Mouse (Mus musculus) thymus, adult 18-20 months (tissue): Measurements from ENCODE around the gene 4930544G11Rik.

Experiments
- DNase-seq, 2 experiments: peaks; one replicate each; pipeline ENCODE4 v3.0.0; 2022; ENCODE audit warnings: mixed read lengths in 2 of 2

4930544G11Rik gene

DNA sequence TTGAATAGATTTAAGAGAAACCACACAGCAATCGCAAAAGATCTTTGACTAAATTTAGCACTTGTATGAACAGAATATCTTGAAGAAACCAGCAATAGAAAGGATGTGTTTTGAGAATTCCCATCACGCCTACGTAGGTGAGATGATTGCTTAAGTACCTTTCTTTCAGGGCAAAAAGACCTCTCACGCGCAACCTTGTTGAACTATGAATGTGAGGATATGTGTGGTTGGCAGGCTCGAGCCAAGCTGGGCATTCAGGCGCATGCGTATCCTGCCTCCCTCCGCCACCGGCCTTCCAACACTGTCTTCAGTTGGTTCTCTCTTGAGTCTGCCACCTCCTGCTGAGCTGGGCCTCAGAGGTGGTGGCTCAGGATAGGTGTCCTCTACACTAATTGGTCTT, at the start of gene 4930544G11Rik:
4930544G11Rik (plus strand) TSS at position 301 of the 400 bp plus-strand sequence.
- DNase-seq = no peak

DNA sequence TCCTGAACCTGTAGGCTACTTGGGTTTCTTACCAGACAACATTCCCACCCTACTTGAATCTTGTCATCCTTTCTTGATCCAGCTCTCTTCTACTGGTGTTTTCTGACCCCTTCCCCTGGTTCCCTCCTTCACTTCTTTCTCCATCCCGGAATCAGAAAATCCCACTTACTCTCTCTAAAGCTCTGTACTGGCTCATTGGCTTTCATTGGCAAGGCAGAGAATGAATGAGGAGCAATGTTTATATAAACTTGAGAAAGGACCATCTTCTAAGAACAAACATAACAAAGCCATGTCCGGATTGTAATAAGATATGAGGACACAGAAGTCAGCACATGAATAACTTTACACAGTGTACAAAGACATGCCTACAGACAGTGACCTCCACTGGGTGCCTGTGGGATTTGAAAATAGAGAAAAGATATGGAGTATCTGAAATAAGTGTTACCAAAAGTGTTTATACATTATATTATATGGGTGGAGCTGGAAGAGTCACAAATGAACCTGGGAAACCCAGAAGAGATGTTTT, 45.7 kb upstream of the 4930544G11Rik start:
- DNase-seq = no peak

DNA sequence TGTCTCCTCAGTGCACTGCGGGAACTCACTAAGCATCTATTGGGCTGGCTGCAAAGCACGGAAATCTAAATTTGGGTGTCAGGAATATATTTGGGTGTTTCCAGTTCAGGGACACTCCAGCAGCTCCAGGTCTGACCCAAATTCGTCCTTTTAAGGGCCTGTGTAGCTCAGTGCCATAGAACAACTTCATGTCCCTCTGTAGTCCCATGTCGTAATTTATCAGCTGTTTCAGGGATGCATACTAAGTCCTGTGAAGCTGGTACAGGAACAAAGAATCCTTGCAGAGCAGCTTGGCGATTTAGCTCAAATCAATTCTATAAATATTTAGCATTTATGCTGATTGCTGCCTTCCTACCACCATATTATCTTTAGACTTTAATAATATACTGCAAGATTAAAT, 37.0 kb upstream of the 4930544G11Rik start:
- DNase-seq = no peak

DNA sequence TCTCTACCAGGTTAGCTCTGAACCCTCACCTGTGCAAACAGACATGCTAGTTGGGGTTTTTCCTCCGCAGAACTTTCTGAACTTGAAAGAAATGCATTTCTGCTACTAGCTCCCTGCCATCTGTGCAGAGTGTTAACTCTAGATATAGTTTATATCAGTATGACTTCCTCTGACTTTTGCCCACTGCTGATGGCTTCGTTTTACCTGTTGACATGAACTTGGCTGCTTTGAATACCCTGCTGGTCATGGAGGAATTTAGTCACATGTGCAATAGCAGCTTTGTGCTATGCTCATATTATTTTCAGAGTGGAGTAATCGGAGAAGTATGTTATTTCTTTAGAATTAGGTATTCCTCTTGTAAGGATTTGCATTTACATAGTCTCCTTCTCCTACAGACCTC, 30.7 kb upstream of the 4930544G11Rik start:
- DNase-seq = no peak

DNA sequence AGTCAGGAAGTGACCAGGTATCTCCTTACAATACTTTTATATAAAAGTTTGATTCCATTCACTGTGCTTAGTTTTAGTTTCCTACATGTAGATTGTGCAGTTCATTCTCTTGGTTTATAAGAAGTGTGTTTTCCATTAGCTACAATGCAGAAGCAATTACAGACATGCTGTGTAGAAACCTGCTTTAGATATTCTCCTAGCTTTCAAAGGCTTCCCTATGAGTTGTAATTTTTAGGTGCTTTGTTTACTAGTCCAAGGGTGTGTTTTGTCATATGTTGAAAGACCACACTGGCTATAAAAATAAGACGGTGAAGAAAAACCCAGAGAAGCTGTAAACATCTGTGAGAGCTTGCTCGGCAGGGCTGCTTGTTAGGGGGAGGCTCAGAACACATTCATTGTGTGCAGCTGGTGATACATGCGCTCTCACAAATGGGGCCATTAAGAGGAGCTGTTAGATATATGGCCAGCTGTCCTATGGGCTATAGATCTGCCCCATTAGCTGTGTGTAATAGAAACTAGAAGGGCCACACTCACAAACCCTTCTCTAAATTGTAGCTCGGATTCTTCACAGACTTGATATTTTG, 28.8 kb upstream of the 4930544G11Rik start:
- DNase-seq = no peak

DNA sequence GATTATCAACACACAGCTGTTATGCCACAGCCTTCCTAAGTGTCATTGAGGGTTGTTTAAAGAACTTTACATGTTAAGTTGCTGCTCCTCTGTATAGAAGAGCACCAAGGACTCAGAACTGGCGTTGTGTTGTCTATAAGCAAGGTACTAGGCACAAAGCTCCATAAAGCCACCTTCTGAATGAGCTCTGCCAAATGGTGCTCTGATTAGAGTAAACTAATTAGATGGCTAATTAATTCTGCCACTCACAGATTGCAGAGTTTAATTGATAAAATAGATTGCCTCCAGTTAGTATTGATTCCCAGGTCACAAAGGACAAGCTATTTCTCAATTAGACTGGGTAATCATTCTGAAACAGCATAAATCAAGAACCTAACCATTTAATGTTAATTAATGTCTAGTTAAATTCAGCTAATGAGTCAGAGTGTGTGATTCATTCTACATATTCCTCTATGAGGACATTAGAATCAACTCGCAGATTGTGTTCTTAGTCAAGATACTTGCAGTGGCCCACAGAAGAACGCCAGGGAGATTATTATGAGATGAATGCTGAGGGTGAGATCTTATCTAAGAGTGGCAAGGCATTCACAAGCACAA, 26.6 kb upstream of the 4930544G11Rik start:
- no peak for DNase-seq

DNA sequence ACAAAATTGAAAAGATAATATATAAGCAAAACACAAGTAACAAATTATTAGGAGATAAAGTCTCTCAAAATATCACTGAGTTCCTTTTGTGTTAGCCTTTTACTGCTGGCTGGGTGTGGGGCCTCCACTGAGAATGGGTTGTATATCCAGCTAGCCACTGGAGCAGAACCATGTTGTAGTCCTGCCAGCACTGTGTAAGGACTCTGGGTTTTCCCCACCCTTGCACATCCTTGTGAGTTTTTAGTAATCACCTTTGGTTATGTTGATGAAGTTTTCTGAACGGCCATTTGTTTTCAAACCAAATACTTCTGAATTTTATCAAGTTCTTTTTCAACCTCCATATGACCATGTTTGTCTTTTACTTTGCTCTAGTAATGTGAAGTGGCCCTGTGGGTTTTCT, 21.9 kb upstream of the 4930544G11Rik start:
- DNase-seq = no peak

DNA sequence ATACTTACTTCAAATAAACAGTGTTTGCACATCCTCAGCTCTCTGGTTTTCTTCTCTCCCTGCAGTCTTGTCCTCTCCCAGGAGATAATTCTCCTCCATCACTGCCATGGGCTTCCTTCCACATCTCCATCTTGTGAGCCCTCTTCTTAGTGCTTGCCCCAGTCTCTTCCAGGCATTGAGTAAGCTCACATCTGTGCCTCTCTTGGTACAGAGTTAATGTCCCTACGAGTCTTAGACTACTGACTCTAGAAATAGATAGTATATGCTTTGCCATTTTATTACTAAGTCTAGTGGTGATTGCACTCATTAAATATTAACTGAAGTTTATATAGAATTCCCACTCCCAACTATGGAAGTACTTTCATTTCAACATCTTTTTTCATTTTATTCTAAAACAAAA, 19.6 kb upstream of the 4930544G11Rik start:
- DNase-seq = no peak

DNA sequence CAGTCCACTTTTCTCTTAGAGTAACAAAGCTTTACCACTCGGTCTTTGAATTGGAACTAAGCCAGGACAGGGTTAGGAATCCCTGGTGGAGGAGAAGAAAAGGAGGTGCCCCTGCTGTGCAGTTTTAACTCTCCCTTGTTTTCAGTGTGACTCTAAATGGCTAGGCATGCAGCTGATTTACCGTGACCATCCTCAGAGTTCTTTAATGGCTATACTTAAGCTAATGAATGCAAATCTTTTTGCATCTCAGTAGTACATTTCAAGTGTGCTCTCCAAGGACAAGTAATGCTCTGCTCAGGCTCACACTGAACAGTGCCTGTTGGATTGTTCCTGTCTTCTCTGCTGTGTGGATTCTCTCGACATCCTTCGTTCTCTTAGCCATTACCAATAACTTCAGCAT, 19.2 kb upstream of the 4930544G11Rik start:
- DNase-seq = no peak

DNA sequence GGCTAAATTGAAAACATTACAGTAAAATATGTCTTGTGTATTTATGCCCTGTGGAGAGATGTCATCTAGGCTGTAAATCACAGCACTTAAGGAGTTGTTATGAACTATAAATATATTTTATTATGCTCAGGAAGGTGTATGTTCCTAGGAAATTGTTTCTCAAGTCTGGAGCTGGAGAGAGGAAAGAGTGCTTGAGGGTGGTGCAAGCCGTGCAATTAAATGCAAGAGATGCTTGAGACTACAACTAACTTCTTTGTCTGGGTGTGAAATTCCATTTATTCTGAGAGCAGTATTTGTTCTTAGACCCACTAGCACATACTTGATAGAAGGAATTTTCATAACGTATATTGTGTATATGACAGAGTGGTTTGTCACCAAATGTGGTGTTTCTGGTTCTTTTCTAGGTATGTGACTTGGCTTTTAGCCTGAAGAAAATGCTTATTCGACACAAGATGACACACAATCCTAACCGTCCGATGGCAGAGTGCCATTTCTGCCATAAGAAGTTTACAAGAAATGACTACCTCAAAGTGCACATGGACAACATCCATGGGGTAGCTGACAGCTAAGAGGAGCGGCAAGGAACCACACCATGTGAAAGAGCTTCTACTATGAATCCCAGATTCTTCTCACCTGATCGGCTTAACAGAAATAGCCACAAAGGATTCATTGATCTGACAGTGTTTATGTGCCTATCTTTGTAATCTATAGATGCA, 16.7 kb upstream of the 4930544G11Rik start:
- no peak for DNase-seq

DNA sequence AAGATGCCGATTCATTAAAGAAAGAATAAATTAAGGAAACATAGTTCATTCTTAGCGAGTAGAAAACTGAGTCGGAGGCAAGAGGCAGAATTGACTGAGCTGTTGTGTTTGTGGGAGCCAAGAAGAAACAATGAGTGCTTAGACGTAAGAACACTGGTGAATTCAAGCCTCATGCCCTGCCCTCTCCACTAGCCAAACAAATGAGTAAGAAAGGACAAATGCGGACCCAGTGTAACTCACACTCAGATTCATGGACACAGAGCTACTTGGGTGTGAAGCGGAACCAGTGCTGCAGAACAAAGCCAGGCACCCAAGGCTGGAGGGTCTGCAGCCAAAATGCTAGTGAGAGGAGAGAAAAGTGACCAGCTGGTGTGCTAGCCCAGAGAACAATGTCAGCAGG, 1.9 kb upstream of the 4930544G11Rik start:
- DNase-seq = no peak

DNA sequence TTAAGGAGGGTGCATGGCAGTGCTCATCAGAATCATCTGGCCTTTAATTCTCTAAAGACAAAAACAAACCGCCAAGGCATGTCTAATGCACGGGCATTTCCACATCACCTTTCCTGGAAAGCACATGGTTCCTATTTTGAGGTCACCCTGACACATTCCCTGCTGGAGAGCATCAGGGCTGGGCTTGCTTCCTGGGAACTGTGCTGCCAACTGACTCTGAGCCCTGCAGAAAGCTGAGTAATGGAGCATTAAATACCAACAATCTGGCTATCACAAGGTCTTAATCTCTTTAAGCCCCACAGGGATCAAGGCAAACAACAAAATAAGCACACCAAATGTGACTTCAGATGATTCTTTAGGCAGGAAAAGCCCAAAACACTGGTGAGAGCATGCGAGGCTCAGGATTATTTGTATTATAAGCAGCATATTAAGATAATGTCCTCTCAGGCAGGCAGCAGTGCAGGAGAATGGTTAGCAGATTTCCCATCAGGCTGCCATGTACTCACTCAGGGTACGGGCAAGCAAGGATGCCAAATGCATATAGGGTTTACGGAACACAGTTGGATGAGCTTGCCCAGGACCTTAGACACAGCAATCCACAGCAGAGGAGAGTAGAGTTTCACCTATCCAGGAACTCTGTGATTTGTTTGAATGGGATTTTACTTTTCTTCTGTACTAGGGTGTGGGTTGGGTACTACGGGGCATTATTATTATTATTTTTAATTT, 17.1 kb downstream of the 4930544G11Rik start:
- DNase-seq = no peak

DNA sequence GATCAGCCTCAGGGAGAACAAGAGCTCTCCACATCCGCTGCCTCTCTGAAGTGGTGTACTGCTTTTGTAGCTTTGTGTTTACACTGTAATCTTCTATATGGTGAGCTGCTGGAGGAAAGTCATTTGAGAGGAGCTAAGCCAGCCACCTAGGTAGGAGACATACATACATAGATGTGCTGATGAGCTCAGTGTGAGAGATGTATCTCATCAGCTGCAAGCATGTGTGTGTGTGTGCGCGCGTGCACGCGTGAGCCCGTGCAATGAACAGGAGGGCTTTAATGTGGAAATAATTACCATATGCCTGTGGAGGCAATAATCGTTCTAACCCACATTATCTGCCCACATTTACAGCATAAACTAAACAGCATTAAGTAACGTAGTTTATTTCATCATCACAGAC, 18.0 kb downstream of the 4930544G11Rik start:
- no peak for DNase-seq

DNA sequence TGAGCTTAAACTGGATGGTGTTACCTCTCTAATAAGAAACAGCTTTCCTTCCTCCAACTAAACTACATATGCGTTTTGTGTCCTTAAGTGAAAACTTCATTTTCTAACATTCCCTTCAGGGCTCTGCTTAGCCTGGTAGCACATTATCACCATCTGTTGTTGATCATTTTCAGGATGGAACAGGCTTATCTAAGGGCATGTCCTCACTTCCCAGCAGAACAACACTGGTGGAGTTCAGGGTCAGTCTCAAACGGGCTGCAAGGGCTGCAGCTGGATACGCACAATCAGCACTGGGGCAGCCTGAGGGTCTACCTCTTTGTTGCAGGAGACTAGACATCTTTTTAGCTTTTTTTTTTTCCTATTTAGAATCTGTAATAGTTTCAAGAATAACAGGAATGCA, 39.7 kb downstream of the 4930544G11Rik start:
- no peak for DNase-seq

DNA sequence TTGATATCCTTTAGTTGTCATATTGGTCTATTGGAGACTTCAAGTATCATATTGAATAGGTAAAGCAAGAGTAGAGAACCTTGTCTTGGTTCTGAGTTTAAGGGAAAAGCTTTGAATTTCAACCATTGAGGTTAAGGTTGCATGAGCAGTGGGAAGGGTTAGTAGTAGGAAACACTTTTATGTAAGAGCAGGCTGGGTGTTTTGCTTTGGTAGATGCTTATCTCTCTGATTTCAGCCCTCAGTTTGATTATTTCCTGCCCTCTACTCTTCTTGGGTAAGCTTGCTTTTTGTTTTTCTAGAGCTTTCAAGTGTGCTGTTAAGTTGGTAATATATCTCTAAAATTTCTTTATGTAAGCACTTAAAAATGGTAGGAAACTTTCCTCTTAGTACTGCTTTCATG, 45.9 kb downstream of the 4930544G11Rik start:
- no peak for DNase-seq
